Mouse (Mus musculus): ENCODE data around the gene Ywhah. TPM values are rescaled to one million over a fixed set of nuclear protein-coding genes. Genes with fewer than 3 reads are reported as not detected.

Ywhah gene
- total and polyA plus RNA-seq, 3 experiments, result 63.3 to 320 (median 188) TPM

GRCm38 (mm10) chr5:32995756-32996155 is 22.9 kb upstream of the Ywhah start:
- H3K79me2 ChIP-seq (replicated peaks; ENCODE audit: control insufficient read depth, extremely low read depth, insufficient read depth, poor library complexity, severe bottlenecking), result no peaks in the 10 kb centered on the region
- H3K4me2 ChIP-seq (ENCODE audit: insufficient read depth, low read depth, poor library complexity, severe bottlenecking), result no peak overlapping the region
- TF ChIP-seq ZKSCAN1 (IDR thresholded peaks at IDR 0.05; ENCODE audit: borderline replicate concordance, low read depth, low read length) (no peak), IRF4 (IDR thresholded peaks at IDR 0.05; ENCODE audit: low read depth, low read length) (no peak), TBP (conservative IDR thresholded peaks at IDR 0.05; ENCODE audit: low read depth, low read length) (no peak)
- peaks cover 8 to 27% of the 10 kb centered on the region in 2 experiments for H3K4me1 ChIP-seq (ENCODE audit: control insufficient read depth in 1 of 2, insufficient read depth in 2 of 2)
- no peak overlapping the region for H3K27ac ChIP-seq (ENCODE audit: insufficient read depth, low read depth)
- no peaks in the 10 kb centered on the region for H3K27me3 ChIP-seq (replicated peaks)
- H3K4me3 ChIP-seq (replicated peaks in 1 of 3; ENCODE audit: low read depth in 2 of 3, low read length in 2 of 3, poor library complexity in 1 of 3), result no peak overlapping the region
- H3K9ac ChIP-seq (ENCODE audit: insufficient read depth, low read depth), result no peak overlapping the region
- peaks cover 5 to 10% of the 10 kb centered on the region in 2 experiments for H3K36me3 ChIP-seq (replicated peaks in 1 of 2; ENCODE audit: control insufficient read depth in 1 of 2, insufficient read depth in 1 of 2, low read length in 1 of 2)
- no peak for DNase-seq (ENCODE audit: extremely low read depth)
- in situ Hi-C loops (cut with MboI; ENCODE audit: low pct_ligation_motif_present, low pct_unique_long_range_greater_than_20kb, low sequenced_read_pairs) (no loop called here), dilution Hi-C loops (cut with MboI; ENCODE audit: extremely low pct_ligation_motif_present, extremely low pct_unique_long_range_greater_than_20kb, low sequenced_read_pairs) (no loop called here)
- H3K9me3 ChIP-seq (replicated peaks; ENCODE audit: low read length), result no peaks in the 10 kb centered on the region

- Histone ChIP-seq H3K4me3 (replicated peaks in 1 of 3; ENCODE audit: low read depth in 2 of 3, low read length in 2 of 3, poor library complexity in 1 of 3) (no peak overlapping the region), H3K4me1 (ENCODE audit: control insufficient read depth in 1 of 2, insufficient read depth in 2 of 2) (peaks cover 8 to 27% of the 10 kb centered on the region in 2 experiments), H3K9ac (ENCODE audit: insufficient read depth, low read depth) (no peak overlapping the region), H3K4me2 (ENCODE audit: insufficient read depth, low read depth, poor library complexity, severe bottlenecking) (no peak overlapping the region), H3K27ac (ENCODE audit: insufficient read depth, low read depth) (no peak overlapping the region), H3K79me2 (replicated peaks; ENCODE audit: control insufficient read depth, extremely low read depth, insufficient read depth, poor library complexity, severe bottlenecking) (no peaks in the 10 kb centered on the region), H3K9me3 (replicated peaks; ENCODE audit: low read length) (no peaks in the 10 kb centered on the region), H3K27me3 (replicated peaks) (no peaks in the 10 kb centered on the region), H3K36me3 (replicated peaks in 1 of 2; ENCODE audit: control insufficient read depth in 1 of 2, insufficient read depth in 1 of 2, low read length in 1 of 2) (peaks cover 0 to 3% of the 10 kb centered on the region in 2 experiments)
- DNase-seq (ENCODE audit: extremely low read depth), result no peak
- dilution Hi-C loops (cut with MboI; ENCODE audit: extremely low pct_ligation_motif_present, extremely low pct_unique_long_range_greater_than_20kb, low sequenced_read_pairs), result no loop called here
- in situ Hi-C loops (cut with MboI; ENCODE audit: low pct_ligation_motif_present, low pct_unique_long_range_greater_than_20kb, low sequenced_read_pairs), result no loop called here
- no peak for TF ChIP-seq MEF2A (IDR thresholded peaks at IDR 0.05; ENCODE audit: borderline replicate concordance, low read depth, low read length)
- no peak for TF ChIP-seq MAZ (IDR thresholded peaks at IDR 0.05; ENCODE audit: low read depth, low read length)
- TF ChIP-seq ZNF384 (IDR thresholded peaks at IDR 0.05; ENCODE audit: low read depth, low read length), result no peak
Observed at GRCm38 (mm10) chr5:32996560-32996959, 22.1 kb upstream of the Ywhah start.

- Histone ChIP-seq H3K4me1 (ENCODE audit: control insufficient read depth in 1 of 2, insufficient read depth in 2 of 2) (peaks cover 8 to 27% of the 10 kb centered on the region in 2 experiments), H3K4me3 (replicated peaks in 1 of 3; ENCODE audit: low read depth in 2 of 3, low read length in 2 of 3, poor library complexity in 1 of 3) (no peak overlapping the region), H3K9me3 (replicated peaks; ENCODE audit: low read length) (no peaks in the 10 kb centered on the region), H3K79me2 (replicated peaks; ENCODE audit: control insufficient read depth, extremely low read depth, insufficient read depth, poor library complexity, severe bottlenecking) (no peaks in the 10 kb centered on the region), H3K36me3 (replicated peaks in 1 of 2; ENCODE audit: control insufficient read depth in 1 of 2, insufficient read depth in 1 of 2, low read length in 1 of 2) (no peaks in the 10 kb centered on the region), H3K27me3 (replicated peaks) (no peaks in the 10 kb centered on the region), H3K27ac (ENCODE audit: insufficient read depth, low read depth) (no peak overlapping the region), H3K9ac (ENCODE audit: insufficient read depth, low read depth) (no peak overlapping the region), H3K4me2 (ENCODE audit: insufficient read depth, low read depth, poor library complexity, severe bottlenecking) (no peak overlapping the region)
- dilution Hi-C loops (cut with MboI; ENCODE audit: extremely low pct_ligation_motif_present, extremely low pct_unique_long_range_greater_than_20kb, low sequenced_read_pairs) (no loop called here), in situ Hi-C loops (cut with MboI; ENCODE audit: low pct_ligation_motif_present, low pct_unique_long_range_greater_than_20kb, low sequenced_read_pairs) (no loop called here)
- TF ChIP-seq GABPA (IDR thresholded peaks at IDR 0.05; ENCODE audit: insufficient replicate concordance, low read depth, low read length), result no peak
- TF ChIP-seq MEF2A (IDR thresholded peaks at IDR 0.05; ENCODE audit: borderline replicate concordance, low read depth, low read length), result peak; percentile 26; the same call in 1 of the 2 replicates
- peak; percentile 92 for TF ChIP-seq MAX (IDR thresholded peaks at IDR 0.05; ENCODE audit: low read length)
- TF ChIP-seq EP300 (IDR thresholded peaks at IDR 0.05; ENCODE audit: low read length), result peak; percentile 91
- peak; percentile 80 for TF ChIP-seq BHLHE40 (IDR thresholded peaks at IDR 0.05; ENCODE audit: low read depth, low read length)
- peak; percentile 85 for TF ChIP-seq MYC (IDR thresholded peaks at IDR 0.05; ENCODE audit: low read depth, low read length)
- no peak for TF ChIP-seq USF2 (conservative IDR thresholded peaks at IDR 0.05; ENCODE audit: low read depth, low read length)
- TF ChIP-seq IRF4 (IDR thresholded peaks at IDR 0.05; ENCODE audit: low read depth, low read length), result peak; percentile 94
- no peak for TF ChIP-seq JUND (conservative IDR thresholded peaks at IDR 0.05; ENCODE audit: low read depth, low read length)
- no peak for TF ChIP-seq HCFC1 (IDR thresholded peaks at IDR 0.05; ENCODE audit: low read depth, low read length)
- TF ChIP-seq CHD1 (IDR thresholded peaks at IDR 0.05; ENCODE audit: low read depth, low read length), result no peak
- TF ChIP-seq SIN3A (IDR thresholded peaks at IDR 0.05; ENCODE audit: low read length), result peak; percentile 68; the same call in 1 of the 2 replicates
- 0 out of 2 replicates have a peak, but pooled peaks have one; percentile 20 for TF ChIP-seq TBP (conservative IDR thresholded peaks at IDR 0.05; ENCODE audit: low read depth, low read length)
- TF ChIP-seq UBTF (IDR thresholded peaks at IDR 0.05; ENCODE audit: low read depth, low read length), result 0 out of 2 replicates have a peak, but pooled peaks have one; percentile 65
- TF ChIP-seq MXI1 (IDR thresholded peaks at IDR 0.05; ENCODE audit: low read depth, low read length), result peak; percentile 85
- TF ChIP-seq USF1 (IDR thresholded peaks at IDR 0.05; ENCODE audit: low read depth, low read length), result no peak
- TF ChIP-seq NRF1 (IDR thresholded peaks at IDR 0.05; ENCODE audit: low read depth, low read length), result peak; percentile 78
- peak; percentile 83 for DNase-seq (ENCODE audit: extremely low read depth)
Observed at GRCm38 (mm10) chr5:32997686-32998085, 20.9 kb upstream of the Ywhah start.

Measured in CH12.LX (cell line).